Mouse (Mus musculus) embryonic fibroblast, embryonic 13.5 days (primary cell): ENCODE results near the gene Adora1.

Experiments used
- CTCF ChIP-seq: IDR thresholded peaks from 2 replicates; pipeline ENCODE4 v1.5.1; 2011; ENCODE audit warnings: mild to moderate bottlenecking, control low read depth, low read length, moderate library complexity, borderline replicate concordance; ENCODE audit not compliant: insufficient read depth
- POLR2A ChIP-seq: IDR thresholded peaks from 2 replicates; pipeline ENCODE4 v1.6.1; 2011; ENCODE audit warnings: low read depth, mild to moderate bottlenecking, control low read depth, low read length, moderate library complexity

- no peak for TF ChIP-seq POLR2A
- TF ChIP-seq CTCF, result no peak
Measured at GRCm38 (mm10) chr1:134191192-134191591, 44.0 kb downstream of the Adora1 start.
